Mouse (Mus musculus) embryonic facial prominence, embryonic 14.5 days (tissue): ENCODE measurements around the gene Swap70. TPM values are rescaled to one million over a fixed set of nuclear protein-coding genes. Genes with fewer than 3 reads are reported as not detected.

Experiments used
- ATAC-seq: fragments of 200-750 bp; cut with Nextera tagmentation; 2 replicates; pipeline ENCODE4 v1.8.0; 2017; ENCODE audit warnings: low read depth, moderate number of reproducible peaks, moderate TSS enrichment
- DNase-seq: peaks from one replicate; pipeline ENCODE4 v3.0.0-alpha.2; 2015; ENCODE audit warnings: low spot score
- H3K27ac ChIP-seq: fragments of 300-500 bp; sonication (generic); replicated peaks from 2 replicates; pipeline ENCODE4 v1.5.1; 2014; ENCODE audit warnings: low read depth, mild to moderate bottlenecking, low read length, moderate library complexity
- H3K27me3 ChIP-seq: fragments of 300-500 bp; sonication (generic); replicated peaks from 2 replicates; pipeline ENCODE4 v1.6.1; 2014; ENCODE audit warnings: low read length; ENCODE audit not compliant: control insufficient read depth, insufficient read depth
- H3K36me3 ChIP-seq: fragments of 300-500 bp; sonication (generic); 2 replicates; pipeline ENCODE4 v1.6.1; 2014; ENCODE audit warnings: low read length, mixed read lengths; ENCODE audit not compliant: control insufficient read depth, insufficient read depth
- H3K4me1 ChIP-seq: fragments of 300-500 bp; sonication (generic); 2 replicates; pipeline ENCODE4 v1.6.1; 2014; ENCODE audit warnings: antibody characterized with exemption, low read length; ENCODE audit not compliant: control insufficient read depth, insufficient read depth
- H3K4me2 ChIP-seq: fragments of 300-500 bp; sonication (generic); 2 replicates; pipeline ENCODE4 v1.6.1; 2014; ENCODE audit warnings: low read depth, mild to moderate bottlenecking, low read length, moderate library complexity, mixed read lengths
- H3K4me3 ChIP-seq: fragments of 300-500 bp; sonication (generic); 2 replicates; pipeline ENCODE4 v1.5.1; 2014; ENCODE audit warnings: low read depth, mild to moderate bottlenecking, low read length
- H3K9ac ChIP-seq: fragments of 300-500 bp; sonication (generic); 2 replicates; pipeline ENCODE4 v1.6.1; 2014; ENCODE audit warnings: low read depth, mild to moderate bottlenecking, low read length, moderate library complexity, mixed read lengths
- H3K9me3 ChIP-seq: fragments of 300-500 bp; sonication (generic); 2 replicates; pipeline ENCODE4 v1.6.1; 2016; ENCODE audit warnings: low read length; ENCODE audit not compliant: control insufficient read depth
- WGBS: fragments of 180-500 bp; shearing (Covaris S2); extraction: QIAGEN DNeasy Blood & Tissue Kit; methylation state at CpG from one replicate; pipeline ENCODE4 v1.1.7; 2014; 5-methylcytosine and 5-hydroxymethylcytosine counted together
- polyA plus RNA-seq: library from polyadenylated mRNA; unstranded; fragments of >200 nt; fragmentation: Nextera tagmentation; extraction: Ambion mirVana; gene quantifications from 2 replicates; pipeline ENCODE4 v1.2.1, GENCODE M21; 2014

The Swap70 gene
- polyA plus RNA-seq, 1 experiment from 2014 or later, result 29.2 TPM

DNA sequence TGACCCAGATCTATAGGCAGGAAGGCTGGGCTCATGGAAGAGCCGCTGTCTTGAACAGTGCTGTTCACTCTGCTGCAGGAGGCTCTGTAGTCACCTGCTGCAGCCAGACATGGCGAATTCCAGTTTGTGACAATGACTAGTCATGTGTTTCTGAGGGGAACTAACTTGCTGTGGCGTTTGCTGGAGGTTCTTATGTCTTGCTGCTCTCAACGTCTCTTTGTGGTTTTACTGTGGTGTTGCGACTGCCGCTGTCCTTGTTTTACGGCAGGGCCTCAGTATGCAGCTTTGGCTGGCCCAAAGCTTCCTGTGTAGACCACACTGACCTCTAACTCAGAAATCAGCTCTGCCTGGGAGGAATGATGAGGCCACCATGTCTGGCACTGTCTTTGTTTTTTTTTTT is 48.9 kb downstream of the Swap70 start:
- H3K27me3 ChIP-seq, result no peaks in the 10 kb centered on the region
- peaks cover 40% of the 10 kb centered on the region for H3K36me3 ChIP-seq
- H3K27ac ChIP-seq, result no peak overlapping the region
- no peak overlapping the region for H3K4me3 ChIP-seq
- no peaks in the 10 kb centered on the region for H3K4me1 ChIP-seq
- no peak for DNase-seq
- no peak for ATAC-seq
- no peak overlapping the region for H3K9ac ChIP-seq
- WGBS, result 82% methylated on average over 7 of the region's 7 CpGs
- no peaks in the 10 kb centered on the region for H3K9me3 ChIP-seq
- H3K4me2 ChIP-seq, result no peak overlapping the region

DNA sequence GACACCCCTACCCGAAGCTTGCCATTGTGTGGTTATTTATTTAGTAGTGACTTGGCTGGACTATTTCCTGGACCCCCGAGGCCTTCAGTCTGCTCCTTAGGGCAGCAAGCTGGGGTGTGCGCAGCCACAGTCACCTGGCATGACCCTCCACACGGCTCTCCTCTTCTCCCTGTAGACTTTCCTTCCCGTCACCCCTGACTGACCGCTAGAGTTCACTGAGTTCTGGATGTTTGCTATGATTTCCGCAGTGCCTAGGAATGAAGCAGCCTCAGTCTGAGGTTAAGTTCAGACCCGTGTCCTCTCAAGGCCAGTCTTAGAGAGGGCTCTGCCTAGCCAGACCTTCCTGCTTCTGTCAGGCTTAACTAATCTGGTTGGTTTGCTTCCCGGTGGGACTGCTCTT is 50.3 kb downstream of the Swap70 start:
- no peak overlapping the region; the same call in 1 of the 2 replicates for H3K27ac ChIP-seq
- no peak overlapping the region for H3K4me2 ChIP-seq
- H3K4me1 ChIP-seq, result no peaks in the 10 kb centered on the region
- no peaks in the 10 kb centered on the region for H3K9me3 ChIP-seq
- 63% methylated on average over 9 of the region's 9 CpGs for WGBS
- H3K36me3 ChIP-seq, result peaks cover 53% of the 10 kb centered on the region
- H3K4me3 ChIP-seq, result no peak overlapping the region
- H3K9ac ChIP-seq, result no peak overlapping the region
- no peaks in the 10 kb centered on the region for H3K27me3 ChIP-seq
- DNase-seq, result no peak
- ATAC-seq, result no peak

DNA sequence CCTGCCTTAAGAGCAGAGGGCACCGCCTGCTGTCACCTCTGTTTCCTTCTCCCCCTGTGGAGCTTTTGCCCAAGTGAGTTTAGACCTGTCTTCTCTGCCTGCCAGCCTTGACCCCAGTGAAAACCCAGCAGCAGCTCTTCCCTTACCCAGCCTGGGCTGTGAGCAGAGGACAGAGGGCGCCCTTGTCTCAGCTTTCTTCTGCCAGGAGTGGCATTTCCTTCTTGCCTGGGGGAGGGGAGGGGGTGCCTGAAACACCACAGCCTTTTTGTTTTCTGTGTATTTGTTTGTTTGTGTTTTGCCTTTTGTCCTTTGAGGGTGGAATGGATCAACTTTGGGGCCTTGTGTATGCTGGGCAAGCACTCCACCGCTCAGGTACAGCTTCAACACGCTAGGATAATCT is 50.9 kb downstream of the Swap70 start:
- ATAC-seq, result no peak
- Histone ChIP-seq H3K9me3 (no peaks in the 10 kb centered on the region), H3K4me1 (no peaks in the 10 kb centered on the region), H3K27ac (no peak overlapping the region), H3K4me3 (no peak overlapping the region), H3K27me3 (no peaks in the 10 kb centered on the region), H3K36me3 (peaks cover 53% of the 10 kb centered on the region), H3K9ac (no peak overlapping the region), H3K4me2 (no peak overlapping the region)
- WGBS, result 54% methylated on average over 4 of the region's 4 CpGs
- DNase-seq, result no peak

DNA sequence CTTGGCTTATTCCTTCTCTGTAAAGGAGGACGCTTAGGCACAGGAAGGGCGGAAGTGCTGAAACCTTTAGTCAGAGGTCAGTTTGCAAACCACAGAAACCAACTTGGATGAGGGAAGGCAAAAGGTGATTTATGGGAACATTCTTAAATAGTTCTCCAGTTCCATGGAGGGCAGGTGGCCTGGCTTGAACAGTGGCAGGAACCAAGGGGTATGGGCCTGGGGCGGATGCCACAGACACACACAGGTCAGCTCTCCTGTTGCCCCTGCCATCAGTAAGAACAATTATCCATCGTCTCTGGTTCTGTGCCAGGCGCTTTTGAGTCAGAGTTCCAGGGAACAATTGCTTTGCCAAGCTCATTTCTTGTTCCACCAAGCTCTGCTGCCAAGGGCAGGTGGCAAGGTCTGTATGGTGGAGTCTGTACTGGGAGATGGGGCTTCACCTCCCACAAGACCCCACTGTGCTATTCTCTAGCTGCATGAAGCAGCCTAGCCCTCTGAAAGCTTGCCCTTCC is 56.3 kb downstream of the Swap70 start:
- no peak overlapping the region for H3K27ac ChIP-seq

DNA sequence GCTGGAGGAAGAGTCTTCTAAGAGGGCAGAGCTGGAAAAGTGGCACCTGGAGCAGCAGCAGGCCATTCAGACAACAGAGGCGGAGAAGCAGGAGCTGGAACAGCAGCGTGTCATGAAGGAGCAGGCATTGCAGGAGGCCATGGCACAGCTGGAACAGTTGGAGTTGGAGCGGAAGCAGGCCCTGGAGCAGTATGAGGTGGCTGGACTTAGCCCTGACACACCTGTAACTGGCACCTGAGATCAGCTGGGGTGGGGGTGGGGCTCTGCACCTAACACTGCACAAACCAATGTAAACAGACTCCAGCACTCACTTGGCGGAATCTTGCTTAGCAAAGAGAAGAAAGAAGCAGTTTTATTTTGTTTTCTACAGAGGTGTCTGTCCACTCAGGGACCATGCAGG is 57.7 kb downstream of the Swap70 start:
- Histone ChIP-seq H3K36me3 (peaks cover 61% of the 10 kb centered on the region), H3K9ac (no peak overlapping the region), H3K9me3 (no peaks in the 10 kb centered on the region), H3K27me3 (no peaks in the 10 kb centered on the region), H3K4me1 (no peaks in the 10 kb centered on the region), H3K4me3 (no peak overlapping the region), H3K27ac (no peak overlapping the region), H3K4me2 (no peak overlapping the region)
- 90% methylated on average over 4 of the region's 4 CpGs for WGBS
- no peak for ATAC-seq
- DNase-seq, result no peak

More for the DNA sequence above, 56.3 kb downstream of the Swap70 start:
- Histone ChIP-seq H3K4me1 (no peaks in the 10 kb centered on the region), H3K4me2 (no peak overlapping the region), H3K9me3 (no peaks in the 10 kb centered on the region), H3K27me3 (no peaks in the 10 kb centered on the region), H3K4me3 (no peak overlapping the region), H3K36me3 (peaks cover 73% of the 10 kb centered on the region), H3K9ac (no peak overlapping the region)
- no peak for DNase-seq
- ATAC-seq, result no peak
- WGBS, result 93% methylated on average over 5 of the region's 5 CpGs

DNA sequence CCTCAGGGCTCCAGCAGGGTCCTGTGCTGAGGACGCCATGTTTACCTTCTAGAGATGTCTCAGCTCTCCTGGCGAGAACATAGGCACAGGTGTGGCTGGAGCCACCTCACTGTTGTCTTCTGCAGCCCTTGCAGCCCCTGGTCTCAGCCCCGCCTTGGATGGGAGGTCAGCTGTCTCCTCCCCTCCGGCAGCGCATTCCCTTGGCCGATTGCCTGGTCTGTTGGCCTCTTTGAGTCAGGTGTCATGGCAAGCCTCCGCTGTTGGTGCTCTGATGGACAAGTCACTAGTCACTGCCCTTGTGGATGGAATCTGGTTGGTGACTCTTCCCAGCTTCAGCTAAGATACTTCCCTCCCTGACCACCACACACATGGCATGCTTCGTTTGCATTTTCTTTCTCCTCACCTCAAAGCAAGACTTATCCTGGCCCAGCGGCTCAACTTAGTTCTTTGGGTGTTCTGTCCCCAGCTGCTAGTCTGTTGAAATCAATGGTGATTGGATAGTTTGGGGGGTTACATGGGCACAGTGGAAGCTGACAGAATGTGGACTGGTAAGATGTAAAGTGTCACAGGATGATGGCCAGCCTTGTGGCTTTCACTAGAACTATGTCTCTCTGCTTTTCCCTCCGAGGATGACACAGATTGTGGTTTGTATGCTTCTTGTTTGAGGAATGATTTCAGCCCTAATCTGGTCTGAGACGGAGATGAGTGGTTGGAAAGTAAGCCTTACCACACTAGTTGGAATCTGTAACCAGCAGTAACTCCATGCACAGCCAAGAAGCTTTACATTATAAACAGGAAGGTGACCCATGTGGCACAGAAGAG is 60.1 kb downstream of the Swap70 start:
- H3K27me3 ChIP-seq, result no peaks in the 10 kb centered on the region

DNA sequence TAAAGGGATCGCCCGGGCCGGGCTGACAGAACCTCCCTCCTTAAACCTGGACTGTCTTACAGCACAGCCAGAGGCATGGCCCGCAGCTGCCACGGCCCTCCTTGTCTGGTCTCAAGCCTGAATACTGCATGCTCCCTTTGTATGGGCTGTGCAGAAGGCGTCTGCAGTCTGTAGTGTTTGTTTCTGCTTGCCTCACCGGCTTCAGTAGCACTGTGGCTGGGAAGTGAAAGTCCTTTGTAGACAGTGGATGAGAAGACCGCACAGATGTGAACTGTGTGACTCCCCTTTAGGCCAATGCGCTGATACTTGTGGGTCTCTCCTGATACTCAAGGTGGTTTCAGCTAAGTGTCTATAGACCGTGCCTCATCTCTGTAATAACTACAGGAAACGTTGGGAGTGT is 61.3 kb downstream of the Swap70 start:
- Histone ChIP-seq H3K27ac (no peak overlapping the region), H3K9me3 (no peaks in the 10 kb centered on the region), H3K9ac (no peak overlapping the region), H3K4me1 (no peaks in the 10 kb centered on the region), H3K36me3 (peaks cover 43% of the 10 kb centered on the region), H3K4me2 (no peak overlapping the region), H3K4me3 (no peak overlapping the region), H3K27me3 (no peaks in the 10 kb centered on the region)
- ATAC-seq, result no peak
- WGBS, result 83% methylated on average over 9 of the region's 11 CpGs
- no peak for DNase-seq

More for the DNA sequence above, 60.1 kb downstream of the Swap70 start:
- H3K4me2 ChIP-seq, result no peak overlapping the region
- no peak overlapping the region for H3K4me3 ChIP-seq
- WGBS, result 92% methylated on average over 11 of the region's 11 CpGs
- H3K4me1 ChIP-seq, result no peaks in the 10 kb centered on the region
- DNase-seq (no peak), ATAC-seq (no peak)
- H3K36me3 ChIP-seq, result peaks cover 44% of the 10 kb centered on the region
- no peaks in the 10 kb centered on the region for H3K9me3 ChIP-seq
- H3K27ac ChIP-seq, result no peak overlapping the region
- no peak overlapping the region for H3K9ac ChIP-seq

DNA sequence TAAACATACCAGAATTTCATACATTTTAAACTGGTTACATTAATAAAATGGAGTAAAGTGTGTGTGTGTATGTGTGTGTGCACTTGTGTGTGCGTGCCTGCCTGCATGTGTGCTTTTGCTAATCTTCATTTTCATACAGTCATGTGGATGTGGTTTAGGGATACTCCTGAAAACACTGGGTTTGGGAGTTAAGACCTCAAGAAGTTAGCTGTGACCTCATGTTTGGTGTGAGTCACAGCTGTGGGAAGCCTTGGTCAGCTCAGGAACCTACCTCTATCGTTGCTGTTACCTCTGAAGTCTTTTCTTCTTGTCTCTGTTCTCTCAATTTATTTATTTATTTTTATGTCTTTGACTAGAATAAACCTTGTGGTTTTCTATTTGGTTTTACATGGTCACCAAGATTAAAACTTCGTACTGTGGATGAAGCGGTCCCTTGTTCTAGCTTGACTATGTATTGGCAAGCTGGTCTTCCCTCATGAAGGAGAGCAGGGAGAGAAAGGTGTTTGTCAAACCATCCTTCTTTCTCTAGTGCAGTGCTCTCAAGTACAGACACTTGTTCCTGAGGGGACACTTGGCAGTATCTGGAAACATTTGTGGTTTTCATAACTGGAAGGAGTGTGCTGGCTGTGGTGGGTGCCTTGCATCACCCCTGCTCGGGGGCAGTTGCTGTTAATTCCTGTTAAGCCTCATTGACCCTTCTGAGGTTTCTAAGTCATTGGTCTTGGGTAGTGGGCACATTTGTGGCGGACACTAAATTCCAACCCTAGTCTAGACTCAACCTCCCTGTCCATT is 62.2 kb downstream of the Swap70 start:
- Histone ChIP-seq H3K9me3 (no peaks in the 10 kb centered on the region), H3K4me1 (0 out of 2 replicates have a peak, but pooled peaks cover 2% of the 10 kb centered on the region), H3K9ac (no peak overlapping the region), H3K36me3 (peaks cover 38% of the 10 kb centered on the region), H3K27ac (no peak overlapping the region), H3K4me2 (no peak overlapping the region), H3K4me3 (no peak overlapping the region), H3K27me3 (no peaks in the 10 kb centered on the region)
- DNase-seq, result no peak
- ATAC-seq, result no peak
- WGBS, result 91% methylated on average over 6 of the region's 6 CpGs
